Mouse (Mus musculus): ENCODE measurements around the gene Gm6760. TPM values are rescaled to one million over a fixed set of nuclear protein-coding genes. Genes with fewer than 3 reads are reported as not detected.

Gene Gm6760
- not detected for total RNA-seq (2021)
- long read RNA-seq, experiment 1: 0 reads
- long read RNA-seq, experiment 2: 0 reads

DNA sequence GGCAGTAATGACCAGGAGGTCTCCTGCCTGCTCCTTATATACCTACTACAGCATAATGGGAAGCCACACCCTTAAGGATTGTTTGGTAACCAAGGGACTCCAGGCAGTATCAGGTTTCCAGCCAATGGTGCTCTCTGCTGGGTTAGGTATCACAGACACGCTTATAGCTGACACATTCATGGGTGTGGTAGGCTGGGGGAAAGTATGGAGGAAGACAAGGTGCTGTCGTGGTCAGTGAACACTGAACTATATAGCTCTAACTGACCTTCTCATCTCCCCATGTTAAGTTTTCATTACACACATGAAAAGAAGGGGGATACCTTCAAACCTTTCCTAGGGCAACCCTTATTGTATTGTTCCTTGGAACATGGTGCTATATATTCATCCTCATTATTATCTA, at the start of gene Gm6760:
Gene Gm6760, minus strand, starts transcription at position 101 of the 400 bp plus-strand sequence.
- no peak for DNase-seq

GRCm38 (mm10) chrX:64181246-64181645, 29.2 kb upstream of the Gm6760 start:
- DNase-seq: no peak

DNA sequence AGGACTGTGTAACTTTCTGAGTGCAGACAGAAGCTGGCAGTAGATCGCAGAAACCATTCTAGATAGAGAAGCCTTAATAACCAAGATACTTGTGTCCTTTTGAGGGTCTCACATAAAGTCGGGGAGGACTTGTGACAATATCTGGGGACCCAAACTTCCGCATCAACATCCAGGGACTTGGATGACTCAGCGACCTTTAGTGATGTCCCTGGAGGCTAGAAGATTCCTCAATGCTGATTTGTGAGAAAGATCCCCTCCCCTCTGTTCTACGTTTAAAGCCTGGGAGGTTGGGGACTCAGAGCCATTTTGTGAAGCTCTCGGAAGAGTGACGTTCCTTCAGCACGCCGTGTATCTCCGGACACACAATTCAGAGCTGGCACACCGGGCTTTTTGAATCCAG, 21.2 kb upstream of the Gm6760 start, which contains the start of gene 3830417A13Rik:
Gene 3830417A13Rik, plus strand, starts transcription at position 301 of the 400 bp plus-strand sequence.
- no peak for DNase-seq

Other genes with a start within 250 kb of the Gm6760 start
- not detected for gene 3830417A13Rik, start 21.4 kb upstream of the Gm6760 start, total RNA-seq (2021)
- gene Slitrk4, start 124.8 kb upstream of the Gm6760 start, total RNA-seq (2021): 1 to 10 TPM; 1.3 to 2.2 TPM